Mouse (Mus musculus) thymus, adult 2 months (tissue): ENCODE data around the gene Lars2. TPM values are rescaled to one million over a fixed set of nuclear protein-coding genes. Genes with fewer than 3 reads are reported as not detected.
A peak's percentile ranks its signal among the peaks of the same experiment; 100 is the strongest.

ENCODE experiments used
- DNase-seq: peaks from one replicate; pipeline ENCODE4 v3.0.0; 2021
- H3K27ac ChIP-seq: fragments of 200-500 bp; 2 replicates; pipeline ENCODE4 v1.5.1; 2012; ENCODE audit warnings: low read length, control low read depth; ENCODE audit not compliant: control insufficient read depth, insufficient read depth
- H3K27me3 ChIP-seq: fragments of 200-500 bp; 2 replicates; pipeline ENCODE4 v1.6.1; 2012; ENCODE audit warnings: mild to moderate bottlenecking, low read length, moderate library complexity, mixed read lengths; ENCODE audit not compliant: control insufficient read depth, insufficient read depth
- H3K36me3 ChIP-seq: fragments of 200-500 bp; 2 replicates; pipeline ENCODE4 v1.6.1; 2012; ENCODE audit warnings: mild to moderate bottlenecking, low read length, moderate library complexity; ENCODE audit not compliant: control insufficient read depth, insufficient read depth
- H3K4me1 ChIP-seq: fragments of 200-500 bp; replicated peaks from 2 replicates; pipeline ENCODE4 v1.6.1; 2012; ENCODE audit warnings: low read length; ENCODE audit not compliant: control insufficient read depth, insufficient read depth
- H3K4me3 ChIP-seq: fragments of 200-500 bp; 2 replicates; pipeline ENCODE4 v1.5.1; 2012; ENCODE audit warnings: mild to moderate bottlenecking, low read length, control low read depth, moderate library complexity; ENCODE audit not compliant: control insufficient read depth, insufficient read depth
- CTCF ChIP-seq: fragments of 200-500 bp; IDR thresholded peaks from 2 replicates; pipeline ENCODE4 v1.5.1; 2012; ENCODE audit warnings: mild to moderate bottlenecking, control low read depth, low read length, moderate library complexity, borderline replicate concordance; ENCODE audit not compliant: control insufficient read depth, poor library complexity, insufficient read depth; ENCODE audit errors: extremely low read depth
- POLR2A ChIP-seq: fragments of 200-500 bp; IDR thresholded peaks from 2 replicates; pipeline ENCODE4 v1.6.1; 2012; ENCODE audit warnings: mild to moderate bottlenecking, low read length, control low read depth, moderate library complexity; ENCODE audit not compliant: control insufficient read depth, poor library complexity, insufficient read depth; ENCODE audit errors: extremely low read depth
- WGBS: fragments of 180-500 bp; shearing (Covaris S2); methylation state at CpG from one replicate; pipeline ENCODE4 v1.1.7; 2018; 5-methylcytosine and 5-hydroxymethylcytosine counted together
- polyA plus RNA-seq: library from polyadenylated mRNA; depleted of rRNA; stranded (reverse); fragments of >200 nt; gene quantifications from 2 replicates; pipeline ENCODE4 v1.2.3, GENCODE M21; 2012; rRNA removed

Lars2 gene
- polyA plus RNA-seq, 1 experiment, result 634 TPM

GRCm38 (mm10) chr9:123509638-123510604 is 143.2 kb downstream of the Lars2 start:
- Histone ChIP-seq H3K4me3 (no peak overlapping the region), H3K4me1 (peaks cover 5% of the 10 kb centered on the region; the same call in 1 of the 2 replicates), H3K27me3 (no peaks in the 10 kb centered on the region), H3K36me3 (peaks cover 25% of the 10 kb centered on the region), H3K27ac (0 out of 2 replicates have a peak overlapping the region, but pooled peaks have one; percentile 5)
- peak; percentile 18 for DNase-seq
- no peak for TF ChIP-seq POLR2A
- no peak for TF ChIP-seq CTCF
- 19% methylated on average over 8 of the region's 8 CpGs for WGBS

- no peak for DNase-seq
- Histone ChIP-seq H3K4me1 (peaks cover 5% of the 10 kb centered on the region; the same call in 1 of the 2 replicates), H3K4me3 (no peak overlapping the region), H3K27ac (no peak overlapping the region), H3K36me3 (peaks cover 25% of the 10 kb centered on the region), H3K27me3 (no peaks in the 10 kb centered on the region)
- TF ChIP-seq POLR2A (no peak), CTCF (no peak)
- WGBS, result 85% methylated on average over 5 of the region's 5 CpGs
These were observed 144.2 kb downstream of the Lars2 start for GRCm38 (mm10) chr9:123510926-123511325.

Other genes starting within 250 kb of the Lars2 start
- gene Clec3b, start 216.0 kb upstream of the Lars2 start, polyA plus RNA-seq, result 19.2 and 20.0 TPM in 2 replicates
- gene Cdcp1, start 150.9 kb upstream of the Lars2 start, polyA plus RNA-seq, result 8.3 and 10.3 TPM in 2 replicates
- gene Tmem158, start 106.2 kb upstream of the Lars2 start, polyA plus RNA-seq, result 14.1 and 22.0 TPM in 2 replicates
- gene Limd1, start 111.8 kb downstream of the Lars2 start, polyA plus RNA-seq, result 56.4 and 59.1 TPM in 2 replicates
- gene Sacm1l, start 162.8 kb downstream of the Lars2 start, polyA plus RNA-seq, result 8.1 and 8.6 TPM in 2 replicates